Mouse (Mus musculus): ENCODE results near the gene Xpo1. TPM values are rescaled to one million over a fixed set of nuclear protein-coding genes. Genes with fewer than 3 reads are reported as not detected.

The Xpo1 gene
- 442 and 451 TPM in 2 replicates for polyA plus RNA-seq (2011; ENCODE audit: insufficient read depth, insufficient read length, low read depth, missing spikeins)

- no peaks in the 10 kb centered on the region for H3K4me1 ChIP-seq (ENCODE audit: control insufficient read depth, insufficient read depth, low read length)
Measured at GRCm38 (mm10) chr11:23255427-23256193, at the start of gene Xpo1. TSS of gene Xpo1 (plus strand) at chr11:23256041.

DNA sequence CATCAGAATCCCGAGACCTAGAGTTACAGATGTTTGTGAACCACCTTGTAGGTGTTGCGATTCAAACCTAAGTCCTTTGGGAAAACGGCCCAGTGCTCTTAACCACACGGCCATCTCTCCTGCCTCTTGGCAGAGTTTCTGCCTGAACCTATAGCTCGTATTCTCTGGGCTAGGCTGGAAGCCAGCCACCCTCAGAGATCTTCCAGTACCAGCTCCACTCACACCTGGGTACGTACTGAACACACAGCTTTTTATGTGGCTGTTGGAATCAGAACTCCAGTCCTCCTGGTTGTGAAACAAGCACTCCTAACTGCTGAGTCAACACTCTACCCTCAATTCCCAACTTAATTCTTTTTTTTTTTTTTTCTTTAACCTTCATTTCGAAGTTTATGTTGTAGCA, 46.1 kb upstream of the Xpo1 start:
- H3K4me1 ChIP-seq (ENCODE audit: control insufficient read depth, insufficient read depth, low read length) = no peaks in the 10 kb centered on the region
- no peak overlapping the region for H3K4me3 ChIP-seq (ENCODE audit: low read depth, low read length)

More at GRCm38 (mm10) chr11:23255427-23256193, at the start of gene Xpo1:
- Histone ChIP-seq H3K27me3 (ENCODE audit: control insufficient read depth, insufficient read depth, low read length, poor library complexity, severe bottlenecking) (no peaks in the 10 kb centered on the region), H3K36me3 (ENCODE audit: control insufficient read depth, insufficient read depth, low read length, poor library complexity, severe bottlenecking) (0 out of 2 replicates have a peak, but pooled peaks cover 4% of the 10 kb centered on the region), H3K9me3 (replicated peaks; ENCODE audit: control insufficient read depth, insufficient read depth, low read length, poor library complexity, severe bottlenecking) (no peaks in the 10 kb centered on the region), H3K4me3 (ENCODE audit: low read depth, low read length) (peak within 1 kb of the TSS; percentile 99), H3K27ac (ENCODE audit: insufficient read depth, low read length) (peak within 1 kb of the TSS; percentile 87), H3K9ac (ENCODE audit: low read depth, poor library complexity, severe bottlenecking) (peak within 1 kb of the TSS; percentile 100)
- TF ChIP-seq EP300 (IDR thresholded peaks at IDR 0.05; ENCODE audit: insufficient read depth, low read depth, low read length) = peak; percentile 75
- TF ChIP-seq CTCF (IDR thresholded peaks at IDR 0.05; ENCODE audit: low read depth, low read length) = peak; percentile 53
- peak; percentile 96 for TF ChIP-seq POLR2A (IDR thresholded peaks at IDR 0.05; ENCODE audit: insufficient read depth, low read length)

GRCm38 (mm10) chr11:23210590-23211510, 45.0 kb upstream of the Xpo1 start:
- H3K4me3 ChIP-seq (ENCODE audit: low read depth, low read length) = no peak overlapping the region
- H3K9ac ChIP-seq (ENCODE audit: low read depth, poor library complexity, severe bottlenecking) = peak overlapping the region; percentile 42
- no peaks in the 10 kb centered on the region for H3K36me3 ChIP-seq (ENCODE audit: control insufficient read depth, insufficient read depth, low read length, poor library complexity, severe bottlenecking)

More for the DNA sequence above, 46.1 kb upstream of the Xpo1 start:
- Histone ChIP-seq H3K27me3 (ENCODE audit: control insufficient read depth, insufficient read depth, low read length, poor library complexity, severe bottlenecking) (no peaks in the 10 kb centered on the region), H3K9me3 (replicated peaks; ENCODE audit: control insufficient read depth, insufficient read depth, low read length, poor library complexity, severe bottlenecking) (no peaks in the 10 kb centered on the region), H3K36me3 (ENCODE audit: control insufficient read depth, insufficient read depth, low read length, poor library complexity, severe bottlenecking) (no peaks in the 10 kb centered on the region), H3K9ac (ENCODE audit: low read depth, poor library complexity, severe bottlenecking) (no peak overlapping the region), H3K27ac (ENCODE audit: insufficient read depth, low read length) (no peak overlapping the region)
- TF ChIP-seq CTCF (IDR thresholded peaks at IDR 0.05; ENCODE audit: low read depth, low read length) (no peak), EP300 (IDR thresholded peaks at IDR 0.05; ENCODE audit: insufficient read depth, low read depth, low read length) (no peak), POLR2A (IDR thresholded peaks at IDR 0.05; ENCODE audit: insufficient read depth, low read length) (no peak)

GRCm38 (mm10) chr11:23217430-23217829, 38.4 kb upstream of the Xpo1 start:
- Histone ChIP-seq H3K4me3 (ENCODE audit: low read depth, low read length) (no peak overlapping the region), H3K4me1 (ENCODE audit: control insufficient read depth, insufficient read depth, low read length) (no peaks in the 10 kb centered on the region), H3K27me3 (ENCODE audit: control insufficient read depth, insufficient read depth, low read length, poor library complexity, severe bottlenecking) (no peaks in the 10 kb centered on the region), H3K36me3 (ENCODE audit: control insufficient read depth, insufficient read depth, low read length, poor library complexity, severe bottlenecking) (no peaks in the 10 kb centered on the region), H3K27ac (ENCODE audit: insufficient read depth, low read length) (no peak overlapping the region), H3K9me3 (replicated peaks; ENCODE audit: control insufficient read depth, insufficient read depth, low read length, poor library complexity, severe bottlenecking) (peaks cover 11% of the 10 kb centered on the region), H3K9ac (ENCODE audit: low read depth, poor library complexity, severe bottlenecking) (no peak overlapping the region)
- no peak for TF ChIP-seq EP300 (IDR thresholded peaks at IDR 0.05; ENCODE audit: insufficient read depth, low read depth, low read length)
- no peak for TF ChIP-seq POLR2A (IDR thresholded peaks at IDR 0.05; ENCODE audit: insufficient read depth, low read length)
- no peak for TF ChIP-seq CTCF (IDR thresholded peaks at IDR 0.05; ENCODE audit: low read depth, low read length)

More at GRCm38 (mm10) chr11:23210590-23211510, 45.0 kb upstream of the Xpo1 start:
- Histone ChIP-seq H3K4me1 (ENCODE audit: control insufficient read depth, insufficient read depth, low read length) (no peaks in the 10 kb centered on the region), H3K27me3 (ENCODE audit: control insufficient read depth, insufficient read depth, low read length, poor library complexity, severe bottlenecking) (no peaks in the 10 kb centered on the region), H3K27ac (ENCODE audit: insufficient read depth, low read length) (peak overlapping the region; percentile 87), H3K9me3 (replicated peaks; ENCODE audit: control insufficient read depth, insufficient read depth, low read length, poor library complexity, severe bottlenecking) (no peaks in the 10 kb centered on the region)
- TF ChIP-seq EP300 (IDR thresholded peaks at IDR 0.05; ENCODE audit: insufficient read depth, low read depth, low read length) (no peak), POLR2A (IDR thresholded peaks at IDR 0.05; ENCODE audit: insufficient read depth, low read length) (no peak), CTCF (IDR thresholded peaks at IDR 0.05; ENCODE audit: low read depth, low read length) (no peak)

GRCm38 (mm10) chr11:23236015-23236414, 19.8 kb upstream of the Xpo1 start:
- H3K4me3 ChIP-seq (ENCODE audit: low read depth, low read length) = no peak overlapping the region
- TF ChIP-seq EP300 (IDR thresholded peaks at IDR 0.05; ENCODE audit: insufficient read depth, low read depth, low read length) (no peak), POLR2A (IDR thresholded peaks at IDR 0.05; ENCODE audit: insufficient read depth, low read length) (no peak), CTCF (IDR thresholded peaks at IDR 0.05; ENCODE audit: low read depth, low read length) (no peak)
- no peaks in the 10 kb centered on the region for H3K9me3 ChIP-seq (replicated peaks; ENCODE audit: control insufficient read depth, insufficient read depth, low read length, poor library complexity, severe bottlenecking)
- H3K27me3 ChIP-seq (ENCODE audit: control insufficient read depth, insufficient read depth, low read length, poor library complexity, severe bottlenecking) = no peaks in the 10 kb centered on the region
- H3K9ac ChIP-seq (ENCODE audit: low read depth, poor library complexity, severe bottlenecking) = no peak overlapping the region
- H3K36me3 ChIP-seq (ENCODE audit: control insufficient read depth, insufficient read depth, low read length, poor library complexity, severe bottlenecking) = no peaks in the 10 kb centered on the region
- no peaks in the 10 kb centered on the region for H3K4me1 ChIP-seq (ENCODE audit: control insufficient read depth, insufficient read depth, low read length)
- no peak overlapping the region for H3K27ac ChIP-seq (ENCODE audit: insufficient read depth, low read length)
